Comparison of ENCODE assay signal across 20 mouse cellular contexts in genomic region chr14:28470212-28470611, GRCm38 (mm10). TPM values are rescaled to one million over a fixed set of nuclear protein-coding genes. Genes with fewer than 3 reads are reported as not detected.
DNase-seq lines count a peak whose midpoint lies in the region; ATAC-seq and TF ChIP-seq lines count a peak whose summit lies in the region.
"Had no signal": no experiment of that assay in that cellular context is flagged by ENCODE, and none has a peak within 500 bp of the region (broad histone marks: within the 10 kb centered on the region; RNA-seq: fewer than 3 reads in every experiment).

No protein-coding gene starts in this region.

- H3K36me3 ChIP-seq in limb, embryonic 10.5 days: no peaks in the 10 kb centered on the region
- H3K36me3 ChIP-seq in limb, embryonic 12.5 days: no peaks in the 10 kb centered on the region
- no peaks in the 10 kb centered on the region for H3K36me3 ChIP-seq in liver, postnatal 0 days (replicated peaks; ENCODE audit: insufficient read depth, low read length)
- H3K36me3 ChIP-seq: embryonic facial prominence, embryonic 10.5 days; embryonic facial prominence, embryonic 12.5 days; forebrain, embryonic 12.5 days had no signal

- 24% methylated on average over 6 of the region's 6 CpGs for WGBS in limb, embryonic 10.5 days
- WGBS in limb, embryonic 12.5 days: 8% methylated on average over 6 of the region's 6 CpGs
- WGBS in liver, postnatal 0 days (ENCODE audit: insufficient replicate concordance): 73% methylated on average over 6 of the region's 6 CpGs

- H3K4me3 ChIP-seq in limb, embryonic 10.5 days: no peak overlapping the region
- no peak overlapping the region for H3K4me3 ChIP-seq in limb, embryonic 12.5 days (replicated peaks)
- H3K4me3 ChIP-seq in liver, postnatal 0 days (ENCODE audit: low read depth, low read length): no peak overlapping the region
- H3K4me3 ChIP-seq: embryonic facial prominence, embryonic 10.5 days; embryonic facial prominence, embryonic 12.5 days; forebrain, embryonic 12.5 days had no signal

- peak; percentile 77 for DNase-seq in forelimb bud, embryonic 11.5 days (ENCODE audit: low read depth, low spot score)
- DNase-seq in limb, embryonic 10.5 days (ENCODE audit: low spot score): peak; percentile 56
- no peak for DNase-seq in liver, postnatal 0 days
- no peak for DNase-seq in layer of hippocampus, postnatal 25 days (ENCODE audit: extremely low spot score in 1 of 2, low spot score in 1 of 2)
- DNase-seq in thymus, postnatal 0 days (ENCODE audit: low spot score): no peak
- DNase-seq: adrenal gland, adult 8-10 months; adrenal gland, postnatal 36 days; cerebellum, adult 11-12 months; cerebellum, adult 2 months; cerebellum, adult 9-10 months; cerebellum, postnatal 10 days; cerebellum, postnatal 25 days; forebrain, postnatal 0 days had no signal

- no peak for ATAC-seq in limb, embryonic 12.5 days (ENCODE audit: insufficient number of reproducible peaks, insufficient read depth, low FRiP score, low TSS enrichment, low read depth)
- ATAC-seq in liver, postnatal 0 days: no peak
- ATAC-seq: activated CD4-positive, CD25-positive, alpha-beta regulatory T cell, adult 4 months; forebrain, embryonic 14.5 days; forebrain, postnatal 0 days had no signal

- H3K9me3 ChIP-seq in limb, embryonic 10.5 days (replicated peaks): no peaks in the 10 kb centered on the region
- no peaks in the 10 kb centered on the region for H3K9me3 ChIP-seq in limb, embryonic 12.5 days
- H3K9me3 ChIP-seq in liver, postnatal 0 days (ENCODE audit: low read length): no peaks in the 10 kb centered on the region
- H3K9me3 ChIP-seq: embryonic facial prominence, embryonic 10.5 days; embryonic facial prominence, embryonic 12.5 days; forebrain, embryonic 12.5 days had no signal

- no peak for TF ChIP-seq CTCF in liver, postnatal 0 days (IDR thresholded peaks at IDR 0.05; ENCODE audit: low read depth)

- peak overlapping the region; percentile 11; the same call in 1 of the 2 replicates for H3K4me2 ChIP-seq in limb, embryonic 12.5 days
- no peak overlapping the region for H3K4me2 ChIP-seq in liver, postnatal 0 days (ENCODE audit: low read depth, low read length)
- H3K4me2 ChIP-seq: embryonic facial prominence, embryonic 12.5 days; forebrain, embryonic 12.5 days had no signal

- peak overlapping the region; percentile 67; the same call in 1 of the 2 replicates for H3K27ac ChIP-seq in limb, embryonic 10.5 days
- peak overlapping the region; percentile 77 for H3K27ac ChIP-seq in limb, embryonic 12.5 days
- H3K27ac ChIP-seq in liver, postnatal 0 days (ENCODE audit: low read depth): no peak overlapping the region
- H3K27ac ChIP-seq: embryonic facial prominence, embryonic 10.5 days; embryonic facial prominence, embryonic 12.5 days; forebrain, embryonic 12.5 days had no signal

- 0 out of 2 replicates have a peak, but pooled peaks cover 4% of the 10 kb centered on the region for H3K27me3 ChIP-seq in limb, embryonic 10.5 days (ENCODE audit: low read depth, poor library complexity, severe bottlenecking)
- no peaks in the 10 kb centered on the region for H3K27me3 ChIP-seq in limb, embryonic 12.5 days
- H3K27me3 ChIP-seq in liver, postnatal 0 days (ENCODE audit: insufficient read depth, low read length): no peaks in the 10 kb centered on the region

- no peak for TF ChIP-seq EP300 in liver, postnatal 0 days (IDR thresholded peaks at IDR 0.05; ENCODE audit: low read depth)

- H3K9ac ChIP-seq in limb, embryonic 12.5 days (replicated peaks): no peak overlapping the region
- H3K9ac ChIP-seq in liver, postnatal 0 days (replicated peaks): no peak overlapping the region
- H3K9ac ChIP-seq: embryonic facial prominence, embryonic 12.5 days; forebrain, embryonic 12.5 days; forebrain, postnatal 0 days had no signal

- peaks cover 76% of the 10 kb centered on the region for H3K4me1 ChIP-seq in limb, embryonic 10.5 days
- H3K4me1 ChIP-seq in limb, embryonic 12.5 days (replicated peaks): peaks cover 72% of the 10 kb centered on the region
- H3K4me1 ChIP-seq in liver, postnatal 0 days (ENCODE audit: insufficient read depth): no peaks in the 10 kb centered on the region

RNA-seq across cellular contexts. Expression of gene Wnt5a, which starts 34.3 kb away (rescaled TPM):
- 64.8 and 91.9 TPM in 2 replicates for polyA plus RNA-seq in limb, embryonic 10.5 days (2016; fragmentation: Nextera tagmentation; extraction: Ambion mirVana)
- 189 and 199 TPM in 2 replicates for polyA plus RNA-seq in limb, embryonic 12.5 days (2016; fragmentation: Nextera tagmentation; extraction: Ambion mirVana)
- 0.14 and 0.37 TPM in 2 replicates for polyA plus RNA-seq in liver, postnatal 0 days (2015; fragmentation: Nextera tagmentation; extraction: Ambion mirVana)
- total RNA-seq in layer of hippocampus, postnatal 25 days (2021): 10 to 100 TPM in 1 of 2 experiments, 1 to 10 TPM in 1; 9.2 to 14.4 TPM
- 0.89 and 0.90 TPM in 2 replicates for polyA plus RNA-seq in thymus, postnatal 0 days (2015; fragmentation: Nextera tagmentation; extraction: Ambion mirVana)
- total RNA-seq: MEL had no signal
- polyA plus RNA-seq: activated CD4-positive, CD25-positive, alpha-beta regulatory T cell, adult 4 months had no signal

Comparison
In these comparisons a context has a peak if more than half of its experiments do, and no peak if none do; other contexts are left out.
1. DNase-seq: peak in forelimb bud, embryonic 11.5 days (single experiment) and limb, embryonic 10.5 days (single experiment); none in liver, postnatal 0 days (single experiment), layer of hippocampus, postnatal 25 days (0 of 2) and thymus, postnatal 0 days (single experiment).
2. RNA of gene Wnt5a, which starts 34.3 kb away (polyA plus RNA-seq): 189 to 199 TPM in limb, embryonic 12.5 days and 64.8 to 91.9 TPM in limb, embryonic 10.5 days; 0.89 to 0.90 TPM in thymus, postnatal 0 days and 0.14 to 0.37 TPM in liver, postnatal 0 days; every median in the first group is over 10 times any median in the second.